Mouse (Mus musculus) monocyte, adult 59 days (primary cell): ENCODE data around the gene Golgb1. TPM values are rescaled to one million over a fixed set of nuclear protein-coding genes. Genes with fewer than 3 reads are reported as not detected.

Experiments
- total RNA-seq, 2 experiments: library from RNA; stranded (reverse); gene quantifications; one replicate each; pipeline ENCODE4 v1.2.4; 2023

Golgb1 gene
- 10 to 100 TPM; 39.1 to 42.7 TPM for total RNA-seq

DNA sequence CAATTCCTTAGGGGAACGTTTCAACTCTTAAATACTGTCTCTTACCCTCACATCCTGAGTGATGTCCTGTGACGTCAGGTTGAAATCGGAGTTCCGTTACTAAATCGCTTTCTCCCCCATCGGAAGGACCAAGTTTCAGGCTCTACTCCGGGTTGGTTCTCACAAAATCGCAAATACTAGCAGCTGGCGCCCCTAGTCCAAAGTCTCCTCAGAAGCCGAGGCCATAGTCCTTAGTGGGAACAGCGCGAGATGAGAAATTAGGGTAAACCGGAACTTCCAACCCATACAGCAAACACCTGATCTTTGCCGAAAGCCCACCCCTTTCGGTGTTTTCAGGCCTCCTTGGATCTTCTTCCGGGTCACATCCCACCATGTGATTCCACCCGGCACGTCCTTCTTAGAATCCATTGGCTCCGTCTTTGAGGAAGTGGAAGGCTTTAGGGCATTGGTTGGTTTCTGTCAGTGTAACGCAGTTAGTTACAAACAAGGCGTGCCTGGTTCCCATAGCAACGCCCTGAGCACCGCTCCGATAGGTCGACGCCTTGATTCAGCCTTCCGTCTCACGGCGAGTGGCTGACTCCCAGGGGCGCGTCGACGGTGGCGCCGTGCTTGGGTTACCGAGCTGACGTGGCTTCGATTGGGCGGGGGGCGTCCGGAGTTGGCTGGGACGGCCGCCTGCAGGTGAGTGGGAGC, at the start of gene Golgb1, which contains the start of gene Eaf2:
TSS of gene Golgb1 (plus strand) at position 558 of the 693 bp plus-strand sequence.
TSS of gene Eaf2 (minus strand) at position 421 of the 693 bp plus-strand sequence.

DNA sequence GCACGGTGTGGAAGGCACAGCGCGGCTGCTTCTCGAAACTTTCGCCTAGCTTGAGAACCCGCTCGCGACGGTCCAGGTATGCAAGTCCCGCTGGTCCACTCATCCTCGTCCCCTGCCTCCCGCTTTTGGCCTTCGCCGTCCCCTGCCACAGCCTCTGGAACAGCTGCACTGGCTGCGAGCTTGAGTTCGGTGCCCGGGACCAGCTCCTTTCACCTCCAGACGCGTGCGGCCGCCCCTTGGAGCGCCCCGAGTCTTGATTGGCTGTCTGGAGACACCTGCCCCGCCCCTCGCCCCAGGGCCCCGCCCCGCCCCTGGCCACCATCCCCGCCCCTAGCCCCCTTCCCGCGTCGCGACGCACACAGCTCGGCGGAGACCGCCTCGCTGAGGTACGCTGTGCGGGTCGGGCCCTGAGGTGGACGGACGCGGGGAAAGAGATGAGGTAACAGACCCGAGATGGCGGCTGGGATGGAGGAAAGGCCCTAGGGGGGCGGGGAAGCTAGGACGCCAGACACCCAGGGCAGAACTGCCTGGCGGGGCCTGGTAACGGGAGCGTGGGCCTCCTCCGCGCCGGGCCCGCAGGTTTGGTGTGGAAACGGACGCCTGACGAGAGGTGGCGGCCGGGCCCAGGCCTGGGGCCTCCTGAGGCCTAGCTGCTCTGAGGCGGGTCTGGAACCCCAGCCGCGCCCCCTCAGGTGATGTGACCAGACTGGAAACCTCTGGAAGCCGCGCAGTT, 46.7 kb upstream of the Golgb1 start, which contains the start of gene Iqcb1:
TSS of gene Iqcb1 (plus strand) at position 332 of the 733 bp plus-strand sequence.

GRCm38 (mm10) chr16:36934841-36935620, 60.1 kb downstream of the Golgb1 start, which contains the start of gene Hcls1:
Gene Hcls1 (plus strand): TSS chr16:36934983.

Other genes starting within 250 kb of the Golgb1 start
- 100 to 1,000 TPM; 187 to 206 TPM for gene Cd86, start 209.1 kb upstream of the Golgb1 start, total RNA-seq
- 1 to 10 TPM; 3.0 to 3.2 TPM for gene Ildr1, start 181.2 kb upstream of the Golgb1 start, total RNA-seq
- gene Slc15a2, start 90.2 kb upstream of the Golgb1 start, total RNA-seq: 10 to 100 TPM; 24.7 to 32.9 TPM
- gene Iqcb1, start 46.8 kb upstream of the Golgb1 start, total RNA-seq: 10 to 100 TPM; 11.6 to 12.8 TPM
- 1 to 10 TPM; 2.0 to 3.0 TPM for gene Eaf2, start 137 bp upstream of the Golgb1 start, total RNA-seq
- gene Hcls1, start 59.8 kb downstream of the Golgb1 start, total RNA-seq: 100 to 1,000 TPM; 424 to 435 TPM
- under 1 TPM in 1 of 2 experiments, not detected in 1; 0.18 TPM for gene Fbxo40, start 115.3 kb downstream of the Golgb1 start, total RNA-seq
- gene Polq, start 136.6 kb downstream of the Golgb1 start, total RNA-seq: under 1 TPM; 0.58 to 0.79 TPM